Mouse (Mus musculus) myocyte (in vitro differentiated cells): ENCODE measurements around the gene Sdf2. TPM values are rescaled to one million over a fixed set of nuclear protein-coding genes. Genes with fewer than 3 reads are reported as not detected.

Experiments used
- H3K27me3 ChIP-seq: one replicate; pipeline ENCODE4 v1.6.1; 2011; ENCODE audit not compliant: control insufficient read depth, insufficient read depth, insufficient read length
- H3K36me3 ChIP-seq: one replicate; pipeline ENCODE4 v1.6.1; 2011; ENCODE audit not compliant: control insufficient read depth, insufficient read depth
- H3K4me2 ChIP-seq: one replicate; pipeline ENCODE4 v1.6.1; 2011; ENCODE audit warnings: low read depth, control low read depth
- H3K4me3 ChIP-seq: one replicate; pipeline ENCODE4 v1.5.1; 2011; ENCODE audit warnings: mild to moderate bottlenecking, control low read depth, moderate library complexity
- H3K79me2 ChIP-seq: one replicate; pipeline ENCODE4 v1.6.1; 2011; ENCODE audit not compliant: control insufficient read depth, insufficient read depth
- H3ac ChIP-seq: one replicate; pipeline ENCODE4 v1.6.1; 2011; ENCODE audit not compliant: control insufficient read depth, insufficient read length
- CEBPB ChIP-seq: IDR thresholded peaks from 2 replicates; pipeline ENCODE4 v1.6.1; 2011; ENCODE audit warnings: mild to moderate bottlenecking, moderate library complexity; ENCODE audit not compliant: poor library complexity, insufficient read depth, severe bottlenecking
- E2F4 ChIP-seq: IDR thresholded peaks from one replicate; pipeline ENCODE4 v1.6.1; 2011; ENCODE audit warnings: mild to moderate bottlenecking, control low read depth, moderate library complexity; ENCODE audit not compliant: insufficient read depth
- MAX ChIP-seq: IDR thresholded peaks from one replicate; pipeline ENCODE4 v1.6.1; 2011; ENCODE audit warnings: low read depth, mild to moderate bottlenecking, control low read depth
- MYOD1 ChIP-seq, 3 experiments: IDR thresholded peaks; one replicate each; pipeline ENCODE4 v1.6.1; 2011; ENCODE audit warnings: control low read depth in 2 of 3, low read depth in 2 of 3, mild to moderate bottlenecking in 2 of 3, moderate library complexity in 1 of 3; ENCODE audit not compliant: insufficient read length in 2 of 3, control insufficient read depth in 1 of 3
- MYOG ChIP-seq, 3 experiments: IDR thresholded peaks; one replicate each; pipeline ENCODE4 v1.6.1; 2011; ENCODE audit warnings: control low read depth in 2 of 3, low read depth in 2 of 3, mild to moderate bottlenecking in 2 of 3; ENCODE audit not compliant: insufficient read length in 2 of 3, control insufficient read depth in 1 of 3, insufficient read depth in 1 of 3
- POLR2A ChIP-seq: IDR thresholded peaks from one replicate; pipeline ENCODE4 v1.6.1; 2011; ENCODE audit warnings: low read depth, mild to moderate bottlenecking, control low read depth, moderate library complexity; ENCODE audit not compliant: insufficient read length
- POLR2AphosphoS2 ChIP-seq: IDR thresholded peaks from one replicate; pipeline ENCODE4 v1.6.1; 2011; ENCODE audit warnings: low read depth, control low read depth; ENCODE audit not compliant: insufficient read length
- REST ChIP-seq: IDR thresholded peaks from one replicate; pipeline ENCODE4 v1.6.1; 2011; ENCODE audit warnings: mild to moderate bottlenecking, control low read depth, moderate library complexity; ENCODE audit not compliant: insufficient read depth, insufficient read length
- SRF ChIP-seq: IDR thresholded peaks from one replicate; pipeline ENCODE4 v1.6.1; 2011; ENCODE audit warnings: low read depth; ENCODE audit not compliant: control insufficient read depth, insufficient read length
- TCF12 ChIP-seq: IDR thresholded peaks from one replicate; pipeline ENCODE4 v1.6.1; 2011; ENCODE audit warnings: mild to moderate bottlenecking, control low read depth; ENCODE audit not compliant: poor library complexity, insufficient read depth, severe bottlenecking
- TCF3 ChIP-seq: IDR thresholded peaks from one replicate; pipeline ENCODE4 v1.6.1; 2011; ENCODE audit warnings: low read depth, control low read depth; ENCODE audit not compliant: insufficient read length
- USF1 ChIP-seq: IDR thresholded peaks from one replicate; pipeline ENCODE4 v1.6.1; 2011; ENCODE audit warnings: low read depth, mild to moderate bottlenecking, control low read depth, moderate library complexity
- polyA plus RNA-seq: library from polyadenylated mRNA; unstranded; fragments of >200 nt; fragmentation: generic; extraction: Trizol; gene quantifications from one replicate; pipeline ENCODE4 v1.2.1, GENCODE M21; 2012; ENCODE audit warnings: missing spikeins

The Sdf2 gene
- polyA plus RNA-seq, 1 experiment = 98.6 TPM

GRCm38 (mm10) chr11:78260489-78261258 is 15.1 kb downstream of the Sdf2 start:
- peaks cover 20% of the 10 kb centered on the region for H3K36me3 ChIP-seq
- peak overlapping the region; percentile 42 for H3K4me2 ChIP-seq
- TF ChIP-seq POLR2AphosphoS2 (no peak), E2F4 (no peak), MAX (no peak), POLR2A (no peak), MYOD1 (IDR thresholded peaks at IDR 0.05; ENCODE audit: control insufficient read depth in 1 of 3, insufficient read length in 2 of 3, low read depth in 2 of 3) (no peak), TCF3 (no peak), USF1 (no peak), SRF (no peak), MYOG (IDR thresholded peaks at IDR 0.05; ENCODE audit: control insufficient read depth in 1 of 3, insufficient read depth in 1 of 3, insufficient read length in 2 of 3, low read depth in 2 of 3) (no peak), CEBPB (no peak), REST (no peak), TCF12 (no peak)
- H3ac ChIP-seq = no peak overlapping the region
- H3K27me3 ChIP-seq = no peaks in the 10 kb centered on the region
- peaks cover 15% of the 10 kb centered on the region for H3K79me2 ChIP-seq
- no peak overlapping the region for H3K4me3 ChIP-seq

GRCm38 (mm10) chr11:78261380-78262352 is 16.1 kb downstream of the Sdf2 start, which contains the start of gene 2610507B11Rik:
TSS of gene 2610507B11Rik (plus strand) at chr11:78261752.
- H3K79me2 ChIP-seq = peaks cover 15% of the 10 kb centered on the region
- peak; percentile 71 for TF ChIP-seq POLR2AphosphoS2
- TF ChIP-seq USF1 = no peak
- TF ChIP-seq TCF3 = no peak
- TF ChIP-seq MYOG (IDR thresholded peaks at IDR 0.05; ENCODE audit: control insufficient read depth in 1 of 3, insufficient read depth in 1 of 3, insufficient read length in 2 of 3, low read depth in 2 of 3) = peak in 1 of 3 experiments; percentile 16
- TF ChIP-seq MAX = no peak
- no peak for TF ChIP-seq E2F4
- no peak for TF ChIP-seq SRF
- TF ChIP-seq TCF12 = no peak
- TF ChIP-seq CEBPB = no peak
- peak; percentile 82 for TF ChIP-seq POLR2A
- TF ChIP-seq MYOD1 (IDR thresholded peaks at IDR 0.05; ENCODE audit: control insufficient read depth in 1 of 3, insufficient read length in 2 of 3, low read depth in 2 of 3) = peak in 1 of 3 experiments; percentile 7
- no peak for TF ChIP-seq REST
- peak within 1 kb of the TSS; percentile 91 for H3K4me3 ChIP-seq

GRCm38 (mm10) chr11:78262550-78262949 is 17.0 kb downstream of the Sdf2 start:
- Histone ChIP-seq H3K79me2 (peaks cover 15% of the 10 kb centered on the region), H3K27me3 (no peaks in the 10 kb centered on the region), H3K36me3 (peaks cover 35% of the 10 kb centered on the region), H3K4me3 (peak overlapping the region; percentile 91), H3K4me2 (peak overlapping the region; percentile 79), H3ac (peak overlapping the region; percentile 30)
- TF ChIP-seq MYOG (IDR thresholded peaks at IDR 0.05; ENCODE audit: control insufficient read depth in 1 of 3, insufficient read depth in 1 of 3, insufficient read length in 2 of 3, low read depth in 2 of 3) (no peak), USF1 (no peak), TCF3 (no peak), MYOD1 (IDR thresholded peaks at IDR 0.05; ENCODE audit: control insufficient read depth in 1 of 3, insufficient read length in 2 of 3, low read depth in 2 of 3) (no peak), POLR2AphosphoS2 (no peak), SRF (no peak), CEBPB (no peak)

More at GRCm38 (mm10) chr11:78261380-78262352, 16.1 kb downstream of the Sdf2 start, which contains the start of gene 2610507B11Rik:
- Histone ChIP-seq H3K4me2 (peak within 1 kb of the TSS; percentile 79), H3K36me3 (peaks cover 26% of the 10 kb centered on the region), H3ac (peak within 1 kb of the TSS; percentile 30), H3K27me3 (no peaks in the 10 kb centered on the region)

DNA sequence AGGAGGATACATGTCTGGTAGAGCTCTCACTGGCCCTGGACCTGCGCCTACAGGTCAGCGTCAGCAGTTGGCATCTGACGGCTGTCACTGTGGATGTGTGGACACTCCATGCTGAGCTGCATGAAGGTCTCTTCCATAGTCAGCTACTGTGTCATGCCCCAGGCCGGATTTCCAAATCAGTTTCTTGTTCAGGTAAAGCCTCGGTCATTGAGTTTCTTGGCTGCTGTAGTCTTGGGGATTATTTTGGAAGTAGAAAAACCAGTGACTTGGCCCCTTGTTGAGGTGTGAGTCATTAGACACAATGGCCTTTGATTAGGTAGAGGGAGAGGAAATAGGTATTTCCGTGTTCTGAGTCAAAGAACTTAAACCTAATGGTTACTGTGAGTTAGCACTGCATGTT is 20.0 kb downstream of the Sdf2 start:
- Histone ChIP-seq H3ac (no peak overlapping the region), H3K36me3 (peaks cover 58% of the 10 kb centered on the region), H3K79me2 (peaks cover 15% of the 10 kb centered on the region), H3K4me2 (no peak overlapping the region), H3K27me3 (no peaks in the 10 kb centered on the region), H3K4me3 (no peak overlapping the region)
- TF ChIP-seq TCF12 = no peak
- no peak for TF ChIP-seq MYOD1 (IDR thresholded peaks at IDR 0.05; ENCODE audit: control insufficient read depth in 1 of 3, insufficient read length in 2 of 3, low read depth in 2 of 3)
- TF ChIP-seq CEBPB = no peak
- TF ChIP-seq POLR2A = no peak
- no peak for TF ChIP-seq REST
- TF ChIP-seq POLR2AphosphoS2 = no peak
